Mouse (Mus musculus): Measurements from ENCODE around the gene Tipin. TPM values are rescaled to one million over a fixed set of nuclear protein-coding genes. Genes with fewer than 3 reads are reported as not detected.
A peak's percentile ranks its signal among the peaks of the same experiment; 100 is the strongest.

The Tipin gene
- polyA plus RNA-seq, 1 experiment from 2014 or later = 233 TPM

DNA sequence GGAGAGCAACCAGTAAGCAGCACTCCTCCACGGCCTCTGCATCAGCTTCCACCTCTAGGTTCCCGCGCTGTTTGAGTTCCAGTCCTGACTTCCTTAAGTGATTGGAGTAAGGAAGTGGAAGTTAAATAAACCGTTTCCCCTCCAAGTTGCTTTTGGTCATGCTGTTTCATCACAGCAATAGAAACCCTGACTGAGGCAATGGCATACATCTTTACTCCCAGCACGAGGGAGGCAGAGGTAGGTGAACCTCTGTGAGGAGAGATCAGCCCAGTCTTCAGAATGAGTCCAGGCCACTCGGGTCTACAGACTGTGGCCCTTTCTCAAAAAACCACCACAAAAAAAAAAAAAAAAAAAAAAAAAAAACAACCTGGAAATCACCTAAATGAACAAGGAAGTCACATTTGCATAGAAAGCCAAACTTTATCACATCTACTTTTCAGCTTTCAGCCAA lies 39.0 kb upstream of the Tipin start:
- no peak overlapping the region for H3K9ac ChIP-seq (ENCODE audit: low read depth, low read length)
- no peaks in the 10 kb centered on the region for H3K36me3 ChIP-seq (ENCODE audit: control insufficient read depth, insufficient read depth, low read length)
- H3K9me3 ChIP-seq (ENCODE audit: control insufficient read depth, low read length) = no peaks in the 10 kb centered on the region
- no peaks in the 10 kb centered on the region for H3K27me3 ChIP-seq (ENCODE audit: control insufficient read depth, insufficient read depth, low read length)
- no peak for DNase-seq (ENCODE audit: low spot score)
- no peaks in the 10 kb centered on the region for H3K4me1 ChIP-seq (replicated peaks; ENCODE audit: control insufficient read depth, insufficient read depth, low read length)
- WGBS = 79% methylated on average over 6 of the region's 6 CpGs
- no peak overlapping the region for H3K27ac ChIP-seq (ENCODE audit: low read depth, low read length)
- ATAC-seq (ENCODE audit: low FRiP score) = no peak
- no peak overlapping the region for H3K4me3 ChIP-seq (ENCODE audit: low read depth, low read length)
- H3K4me2 ChIP-seq (replicated peaks; ENCODE audit: low read depth, low read length) = no peak overlapping the region

DNA sequence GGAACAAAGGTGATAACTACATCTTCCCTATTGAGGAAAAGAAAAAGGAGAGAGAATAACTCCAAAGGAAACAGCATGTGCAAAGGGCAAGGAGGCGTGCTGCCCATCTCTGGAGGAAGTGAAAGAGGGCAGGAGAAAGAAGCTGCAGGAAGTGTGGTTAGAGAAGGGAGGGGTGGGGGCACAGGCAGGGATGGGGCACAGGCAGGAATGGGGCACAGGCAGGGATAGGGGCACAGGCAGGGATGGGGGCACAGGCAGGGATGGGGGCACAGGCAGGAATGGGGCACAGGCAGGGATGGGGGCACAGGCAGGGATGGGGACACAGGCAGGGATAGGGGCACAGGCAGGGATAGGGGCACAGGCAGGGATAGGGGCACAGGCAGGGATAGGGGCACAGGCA lies 32.0 kb upstream of the Tipin start:
- no peak for ATAC-seq (ENCODE audit: low FRiP score)
- Histone ChIP-seq H3K27me3 (ENCODE audit: control insufficient read depth, insufficient read depth, low read length) (no peaks in the 10 kb centered on the region), H3K27ac (ENCODE audit: low read depth, low read length) (no peak overlapping the region), H3K4me1 (replicated peaks; ENCODE audit: control insufficient read depth, insufficient read depth, low read length) (no peaks in the 10 kb centered on the region; the same call in 1 of the 2 replicates), H3K4me3 (ENCODE audit: low read depth, low read length) (no peak overlapping the region), H3K9ac (ENCODE audit: low read depth, low read length) (no peak overlapping the region), H3K9me3 (ENCODE audit: control insufficient read depth, low read length) (no peaks in the 10 kb centered on the region), H3K36me3 (ENCODE audit: control insufficient read depth, insufficient read depth, low read length) (no peaks in the 10 kb centered on the region), H3K4me2 (replicated peaks; ENCODE audit: low read depth, low read length) (no peak overlapping the region)
- WGBS = 88% methylated on average over 1 of the region's 1 CpGs
- no peak for DNase-seq (ENCODE audit: low spot score)

DNA sequence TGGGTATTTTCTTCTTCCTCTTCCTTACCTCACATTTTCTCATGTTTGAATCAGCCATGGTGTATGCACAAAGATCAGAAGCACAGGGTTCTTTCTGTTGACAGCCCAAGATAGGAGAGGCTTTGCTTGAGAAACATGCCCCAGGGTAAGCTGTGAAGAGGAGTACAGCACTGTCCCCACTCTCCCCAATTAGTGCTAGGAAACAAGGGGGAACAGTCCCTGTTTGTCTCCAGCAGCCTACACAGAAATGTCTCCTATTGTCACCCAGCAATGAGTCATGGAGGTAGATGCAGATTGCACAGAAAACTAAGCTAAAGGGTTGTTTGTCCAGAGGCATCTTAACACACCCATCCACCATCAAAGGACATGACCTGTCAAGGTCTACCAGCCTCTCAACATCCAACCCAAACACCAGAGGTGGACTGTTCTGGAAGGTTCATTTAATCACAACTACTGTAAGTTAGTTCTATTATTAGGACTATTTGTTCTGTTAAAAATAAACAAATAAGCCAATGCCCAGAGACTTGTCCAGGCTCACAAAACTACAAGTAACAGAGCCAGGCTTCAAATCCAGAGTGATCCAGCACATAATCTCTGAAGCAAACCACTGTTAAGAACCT lies 31.2 kb upstream of the Tipin start:
- ATAC-seq (ENCODE audit: low FRiP score) (no peak), DNase-seq (ENCODE audit: low spot score) (no peak)
- Histone ChIP-seq H3K4me2 (replicated peaks; ENCODE audit: low read depth, low read length) (no peak overlapping the region), H3K27ac (ENCODE audit: low read depth, low read length) (no peak overlapping the region), H3K36me3 (ENCODE audit: control insufficient read depth, insufficient read depth, low read length) (no peaks in the 10 kb centered on the region), H3K4me3 (ENCODE audit: low read depth, low read length) (no peak overlapping the region), H3K27me3 (ENCODE audit: control insufficient read depth, insufficient read depth, low read length) (no peaks in the 10 kb centered on the region), H3K4me1 (replicated peaks; ENCODE audit: control insufficient read depth, insufficient read depth, low read length) (no peaks in the 10 kb centered on the region; the same call in 1 of the 2 replicates), H3K9me3 (ENCODE audit: control insufficient read depth, low read length) (no peaks in the 10 kb centered on the region), H3K9ac (ENCODE audit: low read depth, low read length) (no peak overlapping the region)

DNA sequence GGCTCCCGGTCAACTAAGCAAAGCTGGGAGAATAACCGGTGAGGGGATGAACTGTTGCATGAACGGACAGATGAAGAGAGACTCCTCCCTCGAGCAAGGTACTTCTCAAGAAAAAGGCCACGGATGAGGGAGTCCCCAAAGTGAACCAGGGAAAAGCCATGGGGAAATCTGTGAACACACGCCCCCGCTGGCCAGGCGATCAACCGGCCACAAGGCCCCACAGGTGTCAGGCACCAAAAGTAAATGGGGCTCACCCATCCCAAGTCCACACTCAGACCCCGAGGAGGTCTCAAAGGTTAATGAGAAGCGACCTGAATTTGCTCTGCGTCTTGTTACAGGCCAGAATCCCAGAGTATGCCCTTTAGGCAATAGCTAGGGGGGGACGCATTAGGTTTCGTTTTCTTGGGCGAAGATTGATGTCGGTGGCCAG lies 28.8 kb upstream of the Tipin start:
- WGBS = 0% methylated on average over 16 of the region's 16 CpGs
- Histone ChIP-seq H3K27ac (ENCODE audit: low read depth, low read length) (peak overlapping the region; percentile 84; the same call in 1 of the 2 replicates), H3K4me1 (replicated peaks; ENCODE audit: control insufficient read depth, insufficient read depth, low read length) (no peaks in the 10 kb centered on the region; the same call in 1 of the 2 replicates), H3K9me3 (ENCODE audit: control insufficient read depth, low read length) (no peaks in the 10 kb centered on the region), H3K9ac (ENCODE audit: low read depth, low read length) (peak overlapping the region; percentile 89), H3K4me2 (replicated peaks; ENCODE audit: low read depth, low read length) (peak overlapping the region; percentile 69), H3K4me3 (ENCODE audit: low read depth, low read length) (peak overlapping the region; percentile 77), H3K27me3 (ENCODE audit: control insufficient read depth, insufficient read depth, low read length) (no peaks in the 10 kb centered on the region), H3K36me3 (ENCODE audit: control insufficient read depth, insufficient read depth, low read length) (no peaks in the 10 kb centered on the region)
- no peak for DNase-seq (ENCODE audit: low spot score)
- ATAC-seq (ENCODE audit: low FRiP score) = no peak

DNA sequence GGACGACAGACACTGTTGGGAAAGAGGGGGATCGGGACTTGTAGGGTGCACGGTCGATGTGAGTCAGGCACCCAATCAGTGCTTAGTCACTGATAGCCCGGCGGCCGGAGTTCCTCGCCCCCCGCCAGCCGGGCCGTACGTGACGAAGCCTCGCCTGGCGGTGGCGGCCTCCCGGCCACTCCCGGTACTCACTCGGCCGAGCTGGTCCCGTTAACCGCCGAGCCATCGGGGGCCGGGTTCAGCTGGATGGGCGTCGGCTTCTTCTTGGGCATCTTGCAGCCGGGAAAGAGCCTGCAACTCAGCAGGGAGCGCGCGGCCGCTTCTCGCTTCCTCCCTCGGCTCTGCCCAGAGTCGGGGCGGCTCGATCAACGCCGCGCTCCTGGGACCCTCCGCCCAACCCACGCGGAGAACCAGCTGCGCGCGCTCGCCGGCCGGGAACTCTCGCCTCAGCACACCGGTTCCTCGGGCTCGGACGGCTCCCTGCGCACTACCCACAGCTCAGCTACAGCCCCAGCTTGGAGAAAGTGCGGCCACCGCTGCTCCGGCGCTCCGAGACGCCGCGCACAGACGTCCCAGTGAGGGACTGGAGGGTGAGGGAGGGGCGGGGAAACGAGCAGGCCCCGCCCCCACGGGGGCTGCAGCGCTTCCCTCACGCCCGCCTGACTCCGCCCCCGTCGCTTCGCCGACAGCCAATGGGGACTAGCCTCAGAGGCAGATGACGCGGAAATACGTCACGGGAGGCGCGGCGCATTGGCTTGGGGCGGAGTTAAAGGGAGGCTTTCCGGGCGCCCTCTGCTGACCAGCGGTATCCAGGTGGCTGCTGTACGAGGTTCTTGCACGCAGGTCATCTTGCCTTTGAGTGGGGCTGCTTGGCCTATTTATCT lies 28.1 kb upstream of the Tipin start, which contains the start of gene Map2k1:
Gene Map2k1 (minus strand): TSS at position 611 of the 884 bp plus-strand sequence.
- H3K9me3 ChIP-seq (ENCODE audit: control insufficient read depth, low read length) = no peaks in the 10 kb centered on the region
- no peaks in the 10 kb centered on the region for H3K27me3 ChIP-seq (ENCODE audit: control insufficient read depth, insufficient read depth, low read length)
- peak within 1 kb of the TSS; percentile 89 for H3K9ac ChIP-seq (ENCODE audit: low read depth, low read length)
- ATAC-seq (ENCODE audit: low FRiP score) = peak; percentile 97
- H3K4me3 ChIP-seq (ENCODE audit: low read depth, low read length) = peak within 1 kb of the TSS; percentile 77
- peak; percentile 100 for DNase-seq (ENCODE audit: low spot score)
- peak within 1 kb of the TSS; percentile 69 for H3K4me2 ChIP-seq (replicated peaks; ENCODE audit: low read depth, low read length)
- WGBS = under 1% methylated on average over 83 of the region's 89 CpGs
- H3K27ac ChIP-seq (ENCODE audit: low read depth, low read length) = peak within 1 kb of the TSS; percentile 84
- no peaks in the 10 kb centered on the region for H3K36me3 ChIP-seq (ENCODE audit: control insufficient read depth, insufficient read depth, low read length)
- H3K4me1 ChIP-seq (replicated peaks; ENCODE audit: control insufficient read depth, insufficient read depth, low read length) = no peaks in the 10 kb centered on the region; the same call in 1 of the 2 replicates

DNA sequence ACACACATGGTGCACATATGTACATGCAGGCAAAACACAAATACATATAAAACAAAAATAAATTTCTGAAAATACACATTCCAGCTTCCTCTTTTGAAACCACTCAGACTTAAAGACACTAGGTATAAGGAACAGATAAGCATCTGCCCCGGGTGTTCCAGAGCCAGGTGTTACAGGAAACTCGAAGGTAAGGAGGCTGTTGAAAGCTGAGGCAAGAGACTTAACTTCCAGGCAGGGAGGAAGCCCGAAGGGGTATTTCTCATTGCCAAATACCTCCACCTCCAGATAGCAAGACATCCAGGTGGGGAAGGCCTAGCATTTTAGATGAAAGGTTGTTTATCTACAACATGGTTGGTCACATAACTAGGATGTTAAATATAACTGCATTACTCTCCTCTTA lies 26.0 kb upstream of the Tipin start:
- H3K36me3 ChIP-seq (ENCODE audit: control insufficient read depth, insufficient read depth, low read length) = no peaks in the 10 kb centered on the region
- no peak overlapping the region for H3K27ac ChIP-seq (ENCODE audit: low read depth, low read length)
- H3K27me3 ChIP-seq (ENCODE audit: control insufficient read depth, insufficient read depth, low read length) = no peaks in the 10 kb centered on the region
- H3K9me3 ChIP-seq (ENCODE audit: control insufficient read depth, low read length) = no peaks in the 10 kb centered on the region
- ATAC-seq (ENCODE audit: low FRiP score) (no peak), DNase-seq (ENCODE audit: low spot score) (no peak)
- no peaks in the 10 kb centered on the region; the same call in 1 of the 2 replicates for H3K4me1 ChIP-seq (replicated peaks; ENCODE audit: control insufficient read depth, insufficient read depth, low read length)
- H3K4me3 ChIP-seq (ENCODE audit: low read depth, low read length) = no peak overlapping the region
- H3K4me2 ChIP-seq (replicated peaks; ENCODE audit: low read depth, low read length) = no peak overlapping the region
- H3K9ac ChIP-seq (ENCODE audit: low read depth, low read length) = no peak overlapping the region
- 76% methylated on average over 3 of the region's 3 CpGs for WGBS

DNA sequence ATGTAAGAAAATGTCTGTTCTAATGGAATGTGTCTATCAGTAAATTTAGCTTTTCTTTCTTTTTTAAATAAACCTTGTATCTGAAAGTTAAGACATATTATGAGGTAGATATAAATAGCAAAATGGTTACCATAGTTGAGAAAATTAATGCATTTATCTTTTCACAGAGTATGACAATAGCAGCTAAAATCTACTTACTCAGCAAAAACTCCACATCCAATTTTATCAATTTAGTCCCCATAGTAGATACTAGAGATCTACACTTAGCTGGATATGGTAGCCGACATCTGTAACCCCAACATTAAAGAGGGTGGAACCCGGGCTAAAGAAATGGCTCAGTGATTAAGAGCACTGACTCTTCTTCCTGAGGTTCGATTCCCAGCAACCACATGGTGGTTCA lies 25.2 kb upstream of the Tipin start:
- H3K4me3 ChIP-seq (ENCODE audit: low read depth, low read length) = no peak overlapping the region
- no peaks in the 10 kb centered on the region; the same call in 1 of the 2 replicates for H3K4me1 ChIP-seq (replicated peaks; ENCODE audit: control insufficient read depth, insufficient read depth, low read length)
- whole genome bisulfite sequencing = 89% methylated on average over 3 of the region's 3 CpGs
- DNase-seq (ENCODE audit: low spot score) = no peak
- no peak overlapping the region for H3K4me2 ChIP-seq (replicated peaks; ENCODE audit: low read depth, low read length)
- no peaks in the 10 kb centered on the region for H3K27me3 ChIP-seq (ENCODE audit: control insufficient read depth, insufficient read depth, low read length)
- H3K36me3 ChIP-seq (ENCODE audit: control insufficient read depth, insufficient read depth, low read length) = no peaks in the 10 kb centered on the region
- no peak overlapping the region for H3K27ac ChIP-seq (ENCODE audit: low read depth, low read length)
- H3K9ac ChIP-seq (ENCODE audit: low read depth, low read length) = no peak overlapping the region
- ATAC-seq (ENCODE audit: low FRiP score) = no peak
- H3K9me3 ChIP-seq (ENCODE audit: control insufficient read depth, low read length) = no peaks in the 10 kb centered on the region

DNA sequence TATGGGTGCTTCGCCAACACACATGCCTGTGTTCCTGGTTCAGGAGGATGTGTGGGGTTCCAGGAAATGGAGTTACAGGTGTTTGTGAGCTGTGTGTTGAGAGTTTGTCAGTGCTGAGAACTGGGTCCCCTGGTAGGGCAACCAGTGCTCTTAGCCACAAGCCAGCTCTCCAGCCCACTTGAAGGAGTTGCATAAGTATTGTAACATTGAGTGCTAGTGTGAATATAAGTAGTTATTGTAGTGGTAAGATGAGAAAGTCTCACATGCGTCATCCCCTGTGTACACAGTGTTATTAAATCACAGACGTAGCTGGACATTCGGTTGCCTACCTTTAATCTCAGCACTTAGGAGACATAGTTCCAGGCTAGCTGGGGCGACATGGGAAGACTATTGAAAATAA lies 21.5 kb upstream of the Tipin start:
- Histone ChIP-seq H3K36me3 (ENCODE audit: control insufficient read depth, insufficient read depth, low read length) (no peaks in the 10 kb centered on the region), H3K4me3 (ENCODE audit: low read depth, low read length) (no peak overlapping the region), H3K4me2 (replicated peaks; ENCODE audit: low read depth, low read length) (no peak overlapping the region), H3K27me3 (ENCODE audit: control insufficient read depth, insufficient read depth, low read length) (no peaks in the 10 kb centered on the region), H3K27ac (ENCODE audit: low read depth, low read length) (no peak overlapping the region), H3K9me3 (ENCODE audit: control insufficient read depth, low read length) (no peaks in the 10 kb centered on the region), H3K4me1 (replicated peaks; ENCODE audit: control insufficient read depth, insufficient read depth, low read length) (no peaks in the 10 kb centered on the region), H3K9ac (ENCODE audit: low read depth, low read length) (no peak overlapping the region)
- ATAC-seq (ENCODE audit: low FRiP score) (no peak), DNase-seq (ENCODE audit: low spot score) (no peak)
- 91% methylated on average over 5 of the region's 5 CpGs for WGBS
